Mouse (Mus musculus) heart, adult 8-10 months (tissue): ENCODE measurements around the gene Paqr7. TPM values are rescaled to one million over a fixed set of nuclear protein-coding genes. Genes with fewer than 3 reads are reported as not detected.
"Not testable (repeated sequence)": the region's sequence is repeated elsewhere in the genome, so short reads cannot be mapped to it uniquely, and the experiment has no call there.

ENCODE experiments used
- DNase-seq: peaks from one replicate; pipeline ENCODE4 v3.0.0; 2022; ENCODE audit warnings: low spot score
- total RNA-seq, 4 experiments: library from RNA; stranded (reverse); gene quantifications; 2 replicates each; pipeline ENCODE4 v1.2.4; 2022

Paqr7 gene
- total RNA-seq, 4 experiments from 2014 or later, result 15.8 to 28.8 (median 20.2) TPM

DNA sequence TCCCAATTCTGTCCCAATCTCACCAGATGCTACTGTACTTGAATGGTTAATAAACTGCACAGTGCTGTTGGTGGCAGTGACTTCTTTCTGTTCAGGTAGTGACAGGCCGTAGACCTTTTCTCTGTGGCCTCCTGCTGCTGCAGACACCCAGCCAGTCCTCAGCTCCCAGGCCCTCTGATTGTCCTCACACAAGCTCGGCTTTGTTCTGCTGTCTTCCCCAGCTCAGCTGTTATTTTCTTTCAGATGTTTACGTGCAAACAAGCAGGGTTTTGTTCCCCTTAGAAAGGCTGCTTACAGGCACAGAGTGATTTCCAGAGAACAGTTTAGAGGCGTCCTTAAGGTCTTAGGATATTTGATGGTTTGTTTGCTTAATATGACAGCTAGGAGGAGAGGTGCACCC, 22.7 kb upstream of the Paqr7 start:
- no peak for DNase-seq

DNA sequence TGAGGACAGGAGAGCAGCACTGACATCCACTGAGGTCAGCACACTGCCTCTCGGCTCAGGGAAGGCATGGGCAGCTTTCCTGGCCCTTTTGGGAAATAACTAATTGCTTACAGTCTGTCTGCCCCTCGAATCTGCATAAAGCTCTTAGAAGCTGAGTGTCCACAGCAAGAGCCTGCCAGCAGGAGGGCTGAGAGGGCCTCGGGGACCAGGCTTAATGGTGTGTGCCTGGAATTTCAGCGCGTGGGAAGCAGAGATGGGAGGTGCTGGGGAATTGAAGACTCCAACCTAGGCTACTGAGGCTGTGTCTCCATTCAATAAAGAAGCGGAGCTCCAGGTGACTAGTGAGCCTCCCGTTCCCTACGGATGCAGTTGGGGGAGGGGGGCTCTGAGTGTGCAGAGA, 22.3 kb upstream of the Paqr7 start:
- no peak for DNase-seq

DNA sequence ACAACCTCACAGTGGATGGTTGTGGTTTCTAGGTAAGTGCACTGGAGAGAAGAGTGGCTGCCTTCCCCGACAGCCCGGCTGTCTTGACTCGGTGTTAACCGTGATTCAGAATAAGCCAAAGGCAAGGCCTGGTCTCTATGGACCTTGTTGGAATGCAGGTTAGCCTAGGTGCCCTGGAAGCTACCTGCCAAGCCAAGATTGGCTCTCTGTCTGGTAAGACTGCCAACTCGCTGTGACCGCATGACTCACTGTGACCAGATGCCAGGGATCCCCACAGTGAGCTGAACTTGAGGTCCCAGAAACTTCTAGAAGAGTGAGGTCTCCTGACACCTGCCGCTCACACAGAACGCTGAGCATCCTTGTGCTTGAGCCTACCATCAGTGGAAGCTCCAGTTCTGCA, 19.6 kb upstream of the Paqr7 start:
- no peak for DNase-seq

DNA sequence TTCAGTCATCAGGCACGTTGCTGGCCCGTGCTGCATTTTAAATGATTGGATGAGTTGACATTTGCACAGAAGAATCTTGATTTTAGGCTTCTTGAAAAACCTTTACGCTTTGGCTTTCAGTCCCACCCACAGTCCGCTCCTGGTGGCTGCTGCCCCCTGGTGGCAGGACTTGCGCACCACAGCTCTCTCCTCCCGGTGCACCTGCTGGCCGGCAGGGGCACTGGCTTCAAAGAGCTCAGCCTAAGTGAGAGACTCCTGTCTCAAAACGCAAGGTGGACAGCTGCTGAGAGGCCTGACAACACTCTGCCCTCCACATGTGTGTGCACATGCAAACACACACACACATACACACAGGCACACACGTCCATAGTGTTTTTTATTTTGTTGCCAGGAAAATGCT, 18.5 kb upstream of the Paqr7 start:
- peak; percentile 89 for DNase-seq

DNA sequence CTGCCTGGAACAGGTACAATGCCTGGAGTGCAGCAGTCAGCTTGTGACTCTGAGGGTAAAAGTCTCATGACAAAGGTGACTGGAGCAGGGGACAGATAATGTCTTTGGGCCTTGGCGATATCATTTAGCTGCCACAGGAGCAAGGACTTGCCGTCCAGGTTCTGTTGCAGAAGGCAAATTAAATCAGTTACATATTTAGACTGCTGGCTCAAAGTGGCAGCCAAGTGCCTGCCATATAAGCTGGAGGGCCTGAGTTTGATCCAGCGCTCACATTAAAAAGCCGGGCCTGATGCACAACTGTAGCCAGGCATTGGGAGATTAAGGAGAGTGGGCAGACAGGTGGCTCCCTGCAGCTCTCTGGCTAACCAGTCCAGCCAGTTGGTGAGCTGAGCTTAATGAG, 16.7 kb upstream of the Paqr7 start:
- DNase-seq, result no peak

DNA sequence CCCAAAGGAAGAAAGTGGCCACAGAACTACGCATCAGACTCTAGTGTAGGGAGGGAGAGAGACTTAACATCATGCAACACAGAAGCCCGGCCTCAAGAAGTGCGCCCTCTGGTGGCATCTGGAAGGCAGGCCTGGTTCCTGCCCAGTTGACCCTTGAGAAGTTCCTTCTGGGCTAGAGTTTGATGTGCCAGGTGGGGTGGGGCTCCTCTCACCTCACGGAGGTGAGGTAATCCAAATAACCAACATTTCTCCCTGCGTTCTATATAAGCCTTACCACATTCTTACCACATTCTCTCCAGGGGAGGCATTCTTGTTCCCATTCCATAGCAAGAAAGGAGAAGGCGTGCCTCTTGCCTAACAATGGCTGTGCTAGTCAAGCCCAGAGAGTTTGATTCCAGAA, 15.6 kb upstream of the Paqr7 start:
- peak; percentile 66 for DNase-seq

DNA sequence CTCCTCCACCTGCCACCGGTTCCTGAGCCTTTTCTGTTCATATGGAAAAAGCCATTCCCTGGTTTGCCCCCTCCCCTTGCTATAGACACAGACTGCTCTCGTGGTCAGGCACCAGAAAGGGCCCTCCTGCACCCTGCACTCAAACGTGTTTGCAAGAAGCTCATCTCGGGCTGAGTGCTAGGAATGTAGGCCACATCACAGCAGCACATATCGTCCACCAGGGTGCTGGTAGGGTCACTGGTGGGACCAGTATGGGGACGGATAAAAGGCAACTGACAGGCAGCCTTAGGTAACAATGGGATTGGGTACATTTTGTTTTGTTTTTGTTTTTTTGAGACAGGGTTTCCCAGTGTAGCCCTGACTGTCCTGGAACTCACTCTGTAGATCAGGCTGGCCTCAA, 15.2 kb upstream of the Paqr7 start:
- DNase-seq, result no peak

DNA sequence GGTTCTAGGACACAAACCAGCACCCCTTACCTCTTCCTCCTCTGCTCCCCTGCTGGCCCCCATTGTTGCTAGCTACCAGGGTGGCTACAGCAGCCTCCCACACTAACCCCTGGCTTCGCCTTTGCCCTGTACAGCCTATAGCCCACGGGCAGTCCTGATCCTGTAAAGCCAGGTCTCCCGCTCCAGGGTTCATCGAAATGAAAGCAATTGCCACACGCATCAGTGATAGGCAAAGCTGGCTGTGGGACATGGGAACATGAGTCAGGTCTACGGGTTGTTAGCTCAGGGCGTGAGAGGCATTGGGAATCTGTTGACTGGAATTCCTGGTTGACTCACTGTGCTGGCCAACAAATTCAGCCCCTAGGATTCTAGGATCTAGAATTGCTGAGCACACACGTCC, 14.1 kb upstream of the Paqr7 start:
- DNase-seq, result no peak

DNA sequence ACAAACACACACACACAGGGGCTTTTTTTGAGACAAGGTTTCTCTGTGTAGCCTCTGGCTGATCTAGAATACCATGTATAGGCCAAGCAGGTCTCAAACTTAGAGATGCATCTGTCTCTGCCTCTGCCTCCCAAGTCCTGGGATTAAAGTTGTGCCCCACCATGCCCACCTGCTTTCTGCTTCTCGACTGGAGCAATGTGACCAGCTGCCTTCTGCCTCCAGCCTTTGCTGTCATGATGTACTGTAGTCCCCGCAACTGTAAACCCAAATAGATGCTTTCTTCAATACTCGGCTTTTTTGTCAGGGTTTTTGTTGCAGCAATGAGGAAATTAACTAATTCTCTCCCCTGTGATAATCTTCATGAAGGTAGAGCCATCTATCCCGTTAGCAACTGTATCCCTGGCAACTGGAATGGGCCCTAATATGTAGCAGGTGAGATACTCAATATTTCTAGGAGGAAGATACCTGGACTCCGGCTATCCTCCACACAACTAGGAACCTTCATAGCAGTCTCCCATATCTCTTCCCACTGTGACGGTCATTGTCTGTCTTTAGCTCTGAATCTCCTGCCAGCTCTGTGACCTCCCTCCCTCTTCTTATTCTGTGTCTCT, 13.3 kb upstream of the Paqr7 start:
- DNase-seq, result no peak

DNA sequence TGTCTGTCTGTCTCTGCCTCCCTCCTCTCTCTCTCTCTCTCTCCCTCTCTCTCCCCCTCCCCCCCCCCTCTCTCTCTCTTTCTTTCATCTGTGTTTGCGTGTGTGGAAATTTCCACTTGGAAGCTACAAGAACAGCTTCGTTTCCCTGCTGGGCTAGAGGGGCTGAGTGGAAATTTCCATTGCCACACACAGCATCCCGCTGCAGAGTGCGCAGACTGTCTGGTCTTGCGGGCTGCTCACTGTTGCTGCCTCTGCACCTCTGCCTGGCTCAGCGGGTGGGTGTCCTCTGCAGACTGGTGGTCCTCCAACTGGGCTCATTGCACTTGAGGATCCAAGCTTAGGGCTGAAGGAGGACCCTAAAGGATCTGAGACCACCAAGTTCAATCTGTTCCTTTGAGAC, 12.8 kb upstream of the Paqr7 start:
- no peak for DNase-seq

DNA sequence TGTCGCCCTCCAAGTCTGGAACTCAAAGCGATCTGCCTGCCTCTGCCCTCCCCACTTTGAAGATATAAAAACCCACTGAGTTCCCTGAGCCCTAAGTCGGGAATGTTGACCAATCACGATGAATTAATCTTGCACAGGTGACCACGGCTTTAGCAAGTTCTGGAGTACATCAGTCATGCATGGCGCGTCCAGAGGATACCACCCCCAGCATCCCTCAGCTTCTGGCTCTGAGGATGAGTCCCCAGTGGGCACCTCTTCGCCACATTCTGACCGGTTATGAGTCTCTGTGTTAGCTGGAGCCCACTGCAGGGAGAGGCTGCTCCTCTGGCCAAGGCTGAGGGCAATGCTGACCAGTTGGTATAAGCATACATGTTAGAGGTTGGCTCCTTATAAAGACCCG, 12.3 kb upstream of the Paqr7 start:
- DNase-seq, result no peak

DNA sequence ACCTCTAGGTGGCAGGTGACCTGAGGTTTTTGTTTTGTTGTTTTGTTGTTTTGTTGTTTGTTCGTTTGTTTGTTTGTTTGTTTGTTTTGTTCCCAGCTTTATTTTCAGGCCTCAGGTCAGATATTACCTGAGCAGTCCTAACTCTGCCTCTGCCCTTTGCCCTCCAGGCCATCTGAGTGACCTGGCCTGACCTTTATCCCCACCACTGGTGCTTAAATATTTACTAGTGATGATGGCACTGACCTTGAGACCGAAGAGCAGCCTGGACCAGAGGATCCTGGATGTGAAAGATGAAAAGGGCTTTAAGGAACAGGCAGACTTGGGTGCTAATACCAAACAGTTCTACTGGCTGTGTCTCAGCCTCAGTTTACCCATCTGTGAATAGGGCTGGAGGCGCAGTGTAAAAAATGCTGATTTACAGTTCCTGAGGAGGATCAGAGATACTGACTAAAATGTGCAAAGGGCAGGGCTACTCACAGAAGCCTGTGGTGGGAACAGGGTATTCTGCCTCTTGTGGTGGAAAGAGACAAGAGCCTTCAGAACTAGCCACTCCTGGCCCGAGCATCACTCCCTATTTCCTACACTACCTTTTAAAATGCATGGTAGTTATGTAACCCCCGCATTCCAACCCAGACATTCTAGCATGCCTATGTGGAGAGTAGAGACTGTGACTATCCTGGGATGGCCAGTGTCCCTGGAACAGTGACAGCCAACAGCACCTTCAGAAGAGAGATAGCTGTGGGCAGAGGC, 11.2 kb upstream of the Paqr7 start:
- DNase-seq, result no peak

DNA sequence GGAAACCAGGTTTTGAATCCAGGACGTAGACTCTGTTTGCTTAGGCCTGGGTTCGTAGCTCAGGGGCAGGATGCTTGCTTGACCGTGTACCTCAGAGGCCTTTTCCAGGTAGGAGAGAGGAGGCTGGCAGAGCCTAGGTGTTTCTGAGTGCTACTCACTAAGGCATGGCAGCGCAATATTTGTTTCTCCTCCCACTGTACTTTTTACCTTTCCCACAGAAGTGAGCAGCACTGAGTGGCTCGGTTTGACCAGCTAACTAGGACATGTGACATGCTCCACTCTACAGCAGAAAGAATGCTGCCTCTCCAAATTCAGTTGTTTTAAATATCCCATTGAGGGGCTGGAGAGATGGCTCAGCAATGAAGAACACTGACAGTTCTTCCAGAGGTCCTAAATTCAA, 8.3 kb upstream of the Paqr7 start:
- DNase-seq, result no peak

DNA sequence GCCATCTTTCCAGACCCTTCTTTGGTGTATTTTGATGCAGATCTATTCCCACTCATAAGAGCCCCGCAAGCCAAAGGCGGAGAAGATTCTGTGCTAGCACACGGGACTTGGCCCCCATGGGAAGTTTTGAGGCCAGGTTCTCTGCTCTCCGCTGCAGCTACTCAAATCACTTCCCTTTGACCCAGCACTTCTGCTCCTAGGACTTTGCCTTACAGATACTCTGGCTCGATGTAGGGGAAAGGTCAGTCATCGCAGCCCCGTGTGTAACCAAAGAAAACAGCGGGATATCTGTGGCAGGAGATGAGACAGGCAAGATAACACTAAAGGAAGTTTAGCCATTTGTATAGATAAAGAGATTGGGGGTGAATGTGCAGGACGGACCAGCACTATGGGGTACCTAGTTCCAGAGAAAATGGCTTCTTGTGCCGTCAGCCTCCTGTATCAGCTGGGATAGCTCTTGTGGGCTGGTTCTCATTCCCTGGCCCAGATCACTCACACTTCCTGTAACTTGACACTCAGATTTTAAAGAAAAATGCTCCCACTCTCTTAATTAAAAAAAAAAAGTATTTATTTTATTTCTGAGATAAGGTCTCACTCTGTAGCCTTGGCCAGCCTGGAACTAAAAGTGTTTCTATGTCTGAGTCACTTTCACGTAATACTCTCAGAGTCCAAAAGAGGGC, 6.4 kb upstream of the Paqr7 start:
- DNase-seq, result no peak

DNA sequence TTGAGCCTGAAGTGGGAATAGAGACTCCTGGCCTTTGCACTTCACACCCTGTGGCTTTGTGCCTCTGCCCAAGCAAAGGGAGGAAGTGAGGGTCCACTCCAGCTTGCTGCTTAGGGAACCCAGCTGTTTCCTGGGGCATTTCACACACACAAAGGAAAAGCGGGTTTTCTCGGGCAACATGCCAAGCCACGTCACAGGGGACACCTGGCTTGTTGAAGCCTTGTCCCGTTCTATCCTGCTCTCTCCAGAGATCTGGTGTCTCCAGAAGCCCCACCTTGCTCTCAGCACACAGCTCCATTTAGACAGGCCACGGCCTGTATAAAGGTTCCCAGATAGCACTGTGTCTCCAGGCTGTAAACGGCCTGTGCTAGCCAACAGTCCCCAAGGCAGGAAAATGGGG, 4.8 kb upstream of the Paqr7 start:
- no peak for DNase-seq

DNA sequence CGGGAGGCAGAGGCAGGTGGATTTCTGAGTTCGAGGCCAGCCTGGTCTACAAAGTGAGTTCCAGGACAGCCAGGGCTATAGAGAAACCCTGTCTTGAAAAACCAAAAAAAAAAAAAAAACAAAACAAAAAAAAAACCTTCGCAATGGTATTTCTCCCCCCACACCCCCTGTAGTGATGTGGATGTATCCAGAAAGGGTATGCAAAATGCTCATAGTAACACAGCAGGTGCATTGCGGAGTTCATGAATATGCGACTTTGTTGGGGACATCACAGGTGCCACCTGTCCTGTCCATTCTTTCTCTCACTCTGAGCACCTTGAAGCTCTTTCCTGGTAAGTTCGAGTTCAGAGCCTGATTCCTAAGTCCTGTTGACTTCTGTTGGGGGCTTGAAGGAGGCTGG, 2.3 kb upstream of the Paqr7 start:
- not testable (repeated sequence) for DNase-seq

DNA sequence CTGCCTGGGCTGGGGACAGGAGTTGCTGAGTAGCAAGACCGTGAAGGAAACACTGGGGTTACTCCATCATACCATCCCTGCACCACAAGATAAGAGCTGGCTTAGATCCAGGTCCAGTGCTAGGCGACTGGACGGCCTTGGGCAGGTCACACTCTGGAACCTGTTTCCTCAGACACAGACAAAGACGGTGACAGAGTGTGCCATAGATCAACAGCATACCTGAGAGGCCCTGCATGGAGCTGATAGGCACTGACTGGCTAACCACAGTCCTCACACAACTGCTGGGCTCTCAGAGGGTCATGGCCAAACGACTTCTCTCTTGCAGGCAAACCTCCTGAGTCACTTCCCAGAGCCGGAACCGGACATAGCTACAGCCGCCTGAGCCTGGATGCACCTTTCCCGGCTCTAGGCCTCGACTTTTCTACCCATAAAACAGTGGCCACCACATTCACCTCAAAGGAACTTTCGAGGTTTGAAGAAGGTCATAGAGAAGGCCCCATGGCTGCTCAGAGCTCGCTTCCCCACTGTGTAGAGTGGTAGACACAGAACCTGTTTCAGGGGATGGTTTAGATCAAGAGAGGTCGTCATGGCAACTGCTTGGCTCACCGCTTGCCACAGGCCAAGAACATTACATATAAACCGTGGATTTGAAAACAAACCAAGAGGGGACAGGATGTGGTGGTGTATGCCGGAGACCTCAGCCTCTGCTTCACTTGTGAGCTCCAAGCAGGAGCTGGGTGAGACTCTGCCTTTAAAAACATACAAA, 1.5 kb upstream of the Paqr7 start:
- DNase-seq, result no peak

DNA sequence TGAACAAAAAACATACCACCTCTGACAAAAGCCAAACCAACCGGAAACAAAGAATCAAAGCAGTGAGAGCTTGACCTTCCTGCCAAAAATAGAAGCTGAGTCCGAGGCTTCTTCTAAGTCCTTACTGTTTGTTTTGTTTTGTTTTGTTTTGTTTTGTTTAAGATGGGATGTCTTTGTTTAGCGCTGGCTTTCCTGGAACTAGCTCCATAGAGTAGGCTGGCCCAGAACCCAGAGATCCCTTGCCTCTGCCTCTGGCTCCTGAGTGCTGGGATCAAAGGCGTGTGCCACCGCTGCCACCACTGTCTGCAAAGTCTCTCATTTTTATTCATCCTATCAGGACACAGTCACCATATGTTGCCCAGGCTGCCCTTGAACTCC, 962 bp upstream of the Paqr7 start:
- no peak for DNase-seq

DNA sequence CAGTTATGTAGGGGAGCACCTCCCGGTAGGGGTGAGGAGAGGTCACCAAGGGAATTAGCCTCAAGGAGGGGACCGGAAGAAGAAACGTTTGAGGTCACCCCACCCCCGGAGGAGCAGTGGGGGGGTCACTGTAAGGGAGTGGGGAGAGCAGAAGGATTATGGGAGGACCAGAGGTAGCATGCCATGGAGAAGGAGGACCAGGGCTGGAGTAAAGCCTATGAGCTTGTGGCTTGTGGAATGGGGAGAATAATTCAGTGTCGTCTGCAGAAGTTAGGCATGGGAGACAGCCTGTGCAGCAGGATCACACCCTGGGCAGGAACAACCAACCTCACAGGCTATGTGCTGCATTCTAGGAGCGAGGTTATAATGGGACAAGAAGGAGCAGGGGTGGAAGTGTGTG, 726 bp downstream of the Paqr7 start:
- no peak for DNase-seq

DNA sequence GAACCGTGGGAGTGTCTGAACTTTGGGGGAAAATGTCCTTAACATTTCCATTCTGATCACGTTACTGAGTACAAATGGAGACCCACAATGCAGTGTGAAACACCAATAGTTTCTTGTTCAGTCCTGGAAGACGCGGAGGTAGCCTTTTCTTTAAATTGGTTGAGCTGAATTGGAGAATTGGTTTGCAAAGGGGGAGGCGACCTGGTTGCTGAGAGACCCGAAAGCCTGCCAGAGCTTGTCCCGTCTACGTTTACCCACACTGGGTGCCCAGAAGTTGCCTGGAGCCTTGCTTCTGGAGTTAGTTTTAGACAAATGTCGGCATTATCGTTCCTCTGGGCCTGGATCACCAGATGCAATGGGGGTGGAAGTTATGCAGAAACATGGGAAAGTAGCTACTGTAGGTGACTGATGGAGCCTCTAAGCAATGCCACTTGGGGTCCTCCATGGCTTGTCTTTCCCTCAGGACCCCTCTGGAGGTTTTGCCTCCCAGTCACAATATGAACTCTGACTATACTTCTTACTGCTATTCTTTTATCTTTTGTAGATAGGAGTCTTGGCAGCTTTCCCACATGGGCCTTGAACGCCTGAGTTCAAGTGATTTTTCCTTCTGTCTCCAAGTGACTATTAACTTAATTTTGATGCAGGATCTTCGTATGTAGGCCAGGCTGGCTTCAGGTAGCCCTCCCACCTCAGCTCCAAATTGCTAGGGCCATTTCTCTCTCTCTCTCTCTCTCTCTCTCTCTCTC, 1.7 kb downstream of the Paqr7 start:
- DNase-seq, result no peak

DNA sequence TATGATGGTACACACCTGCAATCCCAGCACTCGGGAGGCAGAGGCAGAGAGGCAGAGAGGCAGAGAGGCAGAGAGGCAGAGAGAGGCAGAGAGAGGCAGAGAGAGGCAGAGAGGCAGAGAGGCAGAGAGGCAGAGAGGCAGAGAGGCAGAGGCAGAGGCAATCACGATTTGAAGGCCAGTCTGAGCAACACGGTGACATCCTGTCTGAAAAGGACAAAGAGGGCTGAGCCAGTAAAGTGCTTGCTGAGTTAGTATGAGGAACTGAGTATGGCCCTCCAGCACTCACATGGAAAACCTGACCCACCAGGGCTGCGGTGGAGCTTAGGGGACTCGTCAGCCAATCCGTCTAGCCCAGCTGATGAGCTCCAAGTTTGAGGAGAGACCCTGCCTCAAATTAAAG, 2.5 kb downstream of the Paqr7 start:
- DNase-seq, result not testable (repeated sequence)

DNA sequence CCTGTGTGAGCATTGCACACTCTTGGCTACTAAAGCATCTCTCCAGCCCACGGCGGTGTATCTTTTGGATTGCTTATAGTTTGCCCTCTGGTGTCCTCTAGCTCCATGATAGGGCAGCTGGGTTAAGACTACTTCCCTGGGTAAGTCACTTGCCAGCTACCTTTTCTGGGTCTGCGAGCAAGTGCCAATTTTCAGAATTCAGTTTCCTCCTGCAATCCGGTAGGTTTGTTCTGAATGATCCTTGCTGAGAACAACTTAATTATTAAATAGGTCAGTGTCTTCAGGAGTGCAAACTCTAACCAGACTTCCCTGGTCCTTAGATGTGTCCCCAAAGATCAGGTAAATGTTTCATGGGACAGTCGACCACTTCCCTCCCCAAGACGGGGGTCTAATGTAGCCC, 4.6 kb downstream of the Paqr7 start:
- DNase-seq, result no peak
